Mouse (Mus musculus) liver, embryonic 14.5 days (tissue): ENCODE measurements around the gene Adcy3. TPM values are rescaled to one million over a fixed set of nuclear protein-coding genes. Genes with fewer than 3 reads are reported as not detected.

Experiments
- ATAC-seq: fragments of 200-750 bp; cut with Nextera tagmentation; 2 replicates; pipeline ENCODE4 v1.8.0; 2017; ENCODE audit warnings: moderate number of reproducible peaks, mild to moderate bottlenecking, moderate library complexity; ENCODE audit not compliant: insufficient read depth
- DNase-seq, 3 experiments: peaks; one replicate each; pipeline ENCODE4 v3.0.0-alpha.2; 2012 to 2013; ENCODE audit warnings: low read depth in 3 of 3, low spot score in 3 of 3
- H3K27ac ChIP-seq: fragments of 300-500 bp; sonication (generic); 2 replicates; pipeline ENCODE4 v1.5.1; 2014; ENCODE audit warnings: moderate library complexity, mild to moderate bottlenecking, control low read depth, inconsistent platforms
- H3K27me3 ChIP-seq: fragments of 300-500 bp; sonication (generic); 2 replicates; pipeline ENCODE4 v1.6.1; 2014; ENCODE audit warnings: mild to moderate bottlenecking, low read length, moderate library complexity; ENCODE audit not compliant: control insufficient read depth, insufficient read depth
- H3K36me3 ChIP-seq: fragments of 300-500 bp; sonication (generic); replicated peaks from 2 replicates; pipeline ENCODE4 v1.6.1; 2014; ENCODE audit warnings: low read depth; ENCODE audit not compliant: control insufficient read depth, insufficient read depth
- H3K4me1 ChIP-seq, 2 experiments: fragments of 200-500 bp in 1 of 2; fragments of 300-500 bp in 1 of 2; sonication (generic) in 1 of 2; replicated peaks; 2 replicates each; pipeline ENCODE4 v1.6.1; 2012 to 2014; ENCODE audit warnings: antibody characterized with exemption in 1 of 2, inconsistent platforms in 1 of 2, low read length in 1 of 2; ENCODE audit not compliant: control insufficient read depth in 2 of 2, insufficient read depth in 2 of 2
- H3K4me2 ChIP-seq: fragments of 300-500 bp; sonication (generic); 2 replicates; pipeline ENCODE4 v1.6.1; 2014; ENCODE audit warnings: low read depth, mild to moderate bottlenecking, control low read depth, moderate library complexity
- H3K4me3 ChIP-seq, 2 experiments: fragments of 200-500 bp in 1 of 2; fragments of 300-500 bp in 1 of 2; sonication (generic) in 1 of 2; 2 replicates each; pipeline ENCODE4 v1.5.1; 2012 to 2014; ENCODE audit warnings: low read depth in 2 of 2, low read length in 2 of 2, mild to moderate bottlenecking in 2 of 2, control low read depth in 1 of 2, inconsistent platforms in 1 of 2, moderate library complexity in 1 of 2; ENCODE audit not compliant: insufficient read depth in 1 of 2
- H3K9ac ChIP-seq: fragments of 300-500 bp; sonication (generic); replicated peaks from 2 replicates; pipeline ENCODE4 v1.6.1; 2014; ENCODE audit warnings: mild to moderate bottlenecking, control low read depth, moderate library complexity
- H3K9me3 ChIP-seq: fragments of 300-500 bp; sonication (generic); 2 replicates; pipeline ENCODE4 v1.6.1; 2016; ENCODE audit warnings: low read length, mixed read lengths; ENCODE audit not compliant: control insufficient read depth
- CTCF ChIP-seq: IDR thresholded peaks from 2 replicates; pipeline ENCODE4 v1.5.1; 2016; ENCODE audit warnings: antibody characterized with exemption, low read depth, control low read depth
- EP300 ChIP-seq: IDR thresholded peaks from 2 replicates; pipeline ENCODE4 v1.6.1; 2016; ENCODE audit warnings: antibody characterized with exemption, low read depth
- WGBS: fragments of 180-500 bp; shearing (Covaris S2); extraction: QIAGEN DNeasy Blood & Tissue Kit; methylation state at CpG from one replicate; pipeline ENCODE4 v1.1.7; 2014; ENCODE audit not compliant: insufficient replicate concordance; 5-methylcytosine and 5-hydroxymethylcytosine counted together
- polyA plus RNA-seq, 2 experiments: library from polyadenylated mRNA; depleted of rRNA in 1 of 2; stranded (reverse) in 1 of 2; unstranded in 1 of 2; fragments of >200 nt; fragmentation: Nextera tagmentation in 1 of 2; extraction: Ambion mirVana in 1 of 2; gene quantifications; 2 replicates each; pipeline versions ENCODE4 v1.2.1 to v1.2.3; 2012 to 2014

The Adcy3 gene
- polyA plus RNA-seq, 2 experiments, result 0.18 to 0.42 TPM

GRCm38 (mm10) chr12:4178839-4179238 lies 45.9 kb downstream of the Adcy3 start:
- Histone ChIP-seq H3K4me2 (no peak overlapping the region), H3K4me3 (no peak overlapping the region), H3K36me3 (no peaks in the 10 kb centered on the region), H3K9me3 (no peaks in the 10 kb centered on the region), H3K27me3 (no peaks in the 10 kb centered on the region), H3K4me1 (no peaks in the 10 kb centered on the region), H3K27ac (no peak overlapping the region), H3K9ac (no peak overlapping the region)
- no peak for TF ChIP-seq EP300
- no peak for TF ChIP-seq CTCF
- ATAC-seq (no peak), DNase-seq (no peak)
- WGBS, result 64% methylated on average over 5 of the region's 5 CpGs

- WGBS, result 65% methylated on average over 6 of the region's 6 CpGs
- Histone ChIP-seq H3K4me3 (no peak overlapping the region), H3K9ac (no peak overlapping the region), H3K4me1 (no peaks in the 10 kb centered on the region), H3K4me2 (no peak overlapping the region), H3K36me3 (no peaks in the 10 kb centered on the region), H3K9me3 (no peaks in the 10 kb centered on the region), H3K27ac (no peak overlapping the region), H3K27me3 (no peaks in the 10 kb centered on the region)
- DNase-seq (no peak), ATAC-seq (no peak)
- TF ChIP-seq CTCF (no peak), EP300 (no peak)
Measured at GRCm38 (mm10) chr12:4179671-4180233, 46.8 kb downstream of the Adcy3 start.

GRCm38 (mm10) chr12:4180507-4180906 lies 47.6 kb downstream of the Adcy3 start:
- DNase-seq (no peak), ATAC-seq (no peak)
- 14% methylated on average over 3 of the region's 3 CpGs for WGBS
- no peaks in the 10 kb centered on the region for H3K4me1 ChIP-seq
- H3K4me2 ChIP-seq, result no peak overlapping the region
- H3K36me3 ChIP-seq, result no peaks in the 10 kb centered on the region
- H3K27ac ChIP-seq, result no peak overlapping the region
- H3K9ac ChIP-seq, result no peak overlapping the region
- H3K27me3 ChIP-seq, result no peaks in the 10 kb centered on the region
- TF ChIP-seq EP300 (no peak), CTCF (no peak)
- no peaks in the 10 kb centered on the region for H3K9me3 ChIP-seq
- no peak overlapping the region for H3K4me3 ChIP-seq

GRCm38 (mm10) chr12:4184648-4185047 lies 51.7 kb downstream of the Adcy3 start:
- Histone ChIP-seq H3K9me3 (no peaks in the 10 kb centered on the region), H3K4me3 (no peak overlapping the region), H3K4me2 (no peak overlapping the region), H3K36me3 (no peaks in the 10 kb centered on the region), H3K27me3 (no peaks in the 10 kb centered on the region), H3K27ac (no peak overlapping the region), H3K4me1 (no peaks in the 10 kb centered on the region), H3K9ac (no peak overlapping the region)
- whole genome bisulfite sequencing, result 24% methylated on average over 2 of the region's 2 CpGs
- TF ChIP-seq EP300 (no peak), CTCF (no peak)
- DNase-seq, result no peak
- ATAC-seq, result no peak

GRCm38 (mm10) chr12:4188171-4189059 lies 55.5 kb downstream of the Adcy3 start:
- ATAC-seq (no peak), DNase-seq (no peak)
- Histone ChIP-seq H3K4me3 (no peak overlapping the region), H3K9me3 (no peaks in the 10 kb centered on the region), H3K4me1 (peaks cover 0 to 1% of the 10 kb centered on the region in 2 experiments; a peak in 1 of 4 replicates), H3K4me2 (no peak overlapping the region), H3K9ac (no peak overlapping the region), H3K36me3 (no peaks in the 10 kb centered on the region), H3K27me3 (no peaks in the 10 kb centered on the region), H3K27ac (no peak overlapping the region)
- TF ChIP-seq CTCF, result no peak
- TF ChIP-seq EP300, result no peak
- WGBS, result 38% methylated on average over 14 of the region's 14 CpGs
